Mouse (Mus musculus) CH12.LX (cell line): ENCODE measurements around the gene Gm884.

Source experiments
- CTCF ChIP-seq, 2 experiments: IDR thresholded peaks in 1 of 2; conservative IDR thresholded peaks in 1 of 2; 2 replicates each; pipeline ENCODE4 v1.5.1; 2011 to 2012; ENCODE audit warnings: low read depth in 2 of 2, low read length in 2 of 2, improper control_type of control experiment in 1 of 2, inconsistent platforms in 1 of 2, mild to moderate bottlenecking in 1 of 2, moderate library complexity in 1 of 2
- UBTF ChIP-seq: IDR thresholded peaks from 2 replicates; pipeline ENCODE4 v1.6.1; 2012; ENCODE audit warnings: low read depth, mild to moderate bottlenecking, inconsistent platforms, low read length, improper control_type of control experiment, moderate library complexity

- no peak for TF ChIP-seq CTCF (conservative IDR thresholded peaks at IDR 0.05 in 1 of 2, IDR thresholded peaks at IDR 0.05 in 1 of 2; ENCODE audit: low read depth in 2 of 2, low read length in 2 of 2)
- no peak for TF ChIP-seq UBTF
Observed at GRCm38 (mm10) chr11:103666181-103666906, 45.4 kb upstream of the Gm884 start.
